Mouse (Mus musculus): ENCODE data around the gene Trpc3. TPM values are rescaled to one million over a fixed set of nuclear protein-coding genes. Genes with fewer than 3 reads are reported as not detected.
"Not testable (repeated sequence)": the region's sequence is repeated elsewhere in the genome, so short reads cannot be mapped to it uniquely, and the experiment has no call there.

The Trpc3 gene
- total RNA-seq (2021): 1 to 10 TPM; 5.9 to 6.2 TPM

DNA sequence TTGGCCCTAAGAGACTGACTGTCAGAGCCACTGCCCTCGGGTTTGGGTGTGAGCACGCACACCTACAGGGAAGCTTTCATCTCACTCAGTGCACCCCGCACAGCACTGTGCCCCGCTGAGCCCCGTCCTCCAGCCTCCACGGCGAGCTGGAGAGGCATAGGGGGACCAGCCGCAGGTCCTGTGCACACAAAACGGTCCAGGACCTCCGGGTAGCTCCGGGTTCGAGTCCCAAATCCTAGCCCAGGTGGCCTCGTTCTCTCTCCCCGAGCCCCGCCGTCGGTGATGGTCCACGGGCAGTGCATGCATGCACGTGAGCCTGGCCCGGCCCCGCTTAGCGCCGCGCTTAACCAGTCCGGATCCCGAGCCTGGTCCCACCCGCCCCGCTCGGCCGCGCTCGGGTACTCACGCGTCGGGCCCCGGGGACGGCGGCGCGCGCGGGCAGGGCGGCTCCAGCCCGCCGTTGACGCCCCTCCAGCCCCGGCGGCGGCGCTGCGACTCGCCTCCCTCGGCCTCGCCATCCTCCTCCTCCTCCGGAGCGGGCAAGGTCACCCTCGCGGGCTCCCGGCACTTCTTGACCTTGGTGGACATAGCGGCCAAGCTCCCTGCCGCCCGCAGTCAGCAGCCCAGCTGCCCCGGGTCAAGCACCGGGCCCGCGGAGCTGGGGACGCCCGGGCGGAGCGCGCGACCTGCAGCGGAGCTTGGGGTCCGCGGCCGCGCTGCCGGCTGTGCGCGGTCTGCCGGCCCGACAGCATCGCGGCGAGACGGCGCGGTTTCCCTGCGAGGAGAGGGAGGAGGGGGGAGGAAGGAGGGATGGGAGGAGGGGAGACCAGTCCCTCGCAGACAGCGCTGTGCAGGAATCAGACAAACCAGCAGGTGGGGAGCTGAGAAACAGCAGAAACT lies at the start of gene Trpc3:
TSS of gene Trpc3 (minus strand) at position 776 of the 900 bp plus-strand sequence.
- peak; percentile 9 to 14 for DNase-seq (ENCODE audit: extremely low spot score in 1 of 2, low spot score in 1 of 2)

DNA sequence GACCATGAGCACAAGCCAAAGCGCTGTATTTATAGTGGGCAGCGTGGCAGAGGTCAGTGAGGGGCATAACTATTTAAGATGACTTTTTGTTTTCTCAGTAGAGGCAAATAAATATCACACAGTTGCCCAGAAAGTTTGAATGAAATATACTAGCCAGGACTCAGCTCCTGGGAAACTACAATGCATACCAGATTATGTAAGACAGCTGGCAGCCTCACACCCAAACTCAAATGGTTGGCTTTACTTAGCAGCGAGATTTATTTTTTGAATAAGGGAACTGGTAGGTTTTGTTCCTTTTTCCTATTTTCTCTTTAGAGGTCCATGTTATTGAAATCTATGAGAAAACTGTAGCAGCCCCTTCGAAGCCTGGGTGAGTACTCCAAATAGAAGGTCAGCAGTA lies 48.1 kb upstream of the Trpc3 start:
- no peak for DNase-seq (ENCODE audit: extremely low spot score in 1 of 2, low spot score in 1 of 2)

DNA sequence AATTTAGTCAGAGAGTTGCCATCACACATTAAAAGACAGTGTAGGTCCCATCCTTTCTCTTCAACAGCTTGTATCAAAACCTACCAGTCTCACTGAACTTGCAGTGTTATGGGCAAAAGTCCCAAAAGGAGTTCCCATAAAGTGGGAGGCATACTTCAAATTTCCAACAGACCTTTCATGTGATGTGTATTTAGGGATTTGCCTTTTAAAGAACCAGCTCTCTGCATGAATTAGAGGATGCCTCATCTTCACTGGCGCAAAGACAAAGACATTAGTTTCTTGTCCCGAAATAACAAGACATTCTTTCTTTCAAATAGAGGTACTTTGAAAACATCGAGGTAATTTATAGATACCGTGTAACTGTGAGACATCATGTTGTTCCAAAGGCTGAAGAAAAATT lies 43.1 kb upstream of the Trpc3 start:
- no peak for DNase-seq (ENCODE audit: extremely low spot score in 1 of 2, low spot score in 1 of 2)

- DNase-seq (ENCODE audit: extremely low spot score in 1 of 2, low spot score in 1 of 2): no peak
Measured at GRCm38 (mm10) chr3:36726545-36726944, 36.6 kb upstream of the Trpc3 start.

- no peak for DNase-seq (ENCODE audit: extremely low spot score in 1 of 2, low spot score in 1 of 2)
Measured at GRCm38 (mm10) chr3:36721850-36722249, 31.9 kb upstream of the Trpc3 start.

DNA sequence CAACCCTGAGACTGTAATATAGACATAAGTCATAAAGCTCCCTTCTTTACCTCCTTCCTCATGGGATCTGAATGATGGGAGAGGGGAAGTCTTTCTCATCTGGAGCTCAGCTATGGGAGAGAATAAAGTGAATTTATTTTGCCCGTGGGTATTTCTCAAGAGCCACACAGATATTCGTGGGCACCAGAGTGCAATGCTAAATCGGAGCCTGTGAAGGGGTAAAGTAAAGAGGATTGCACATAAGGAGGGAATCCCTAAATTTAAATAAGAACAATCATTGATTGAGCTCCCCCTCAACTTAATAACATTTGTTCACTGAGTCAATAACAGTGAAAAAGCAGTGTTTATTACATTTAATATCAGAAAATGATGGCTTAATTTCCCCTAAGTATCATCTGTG lies 19.6 kb upstream of the Trpc3 start:
- no peak for DNase-seq (ENCODE audit: extremely low spot score in 1 of 2, low spot score in 1 of 2)

DNA sequence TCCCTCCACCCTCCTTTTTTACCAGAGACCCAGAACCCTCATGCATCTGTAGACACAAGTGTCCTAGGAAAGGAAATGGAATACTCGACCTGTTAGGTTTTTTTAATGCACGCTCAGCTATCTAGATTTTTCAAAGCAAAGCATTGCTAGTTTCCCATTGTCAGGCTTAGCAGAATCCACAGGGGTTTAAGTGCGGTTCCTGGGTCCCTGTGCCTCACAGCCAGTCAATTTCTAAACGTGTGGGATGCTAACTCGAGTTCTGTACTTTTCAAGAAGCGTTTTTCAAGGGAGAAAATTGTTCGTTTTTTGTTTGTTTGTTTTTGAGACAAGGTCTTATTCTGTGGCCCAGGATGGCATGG lies 304 bp upstream of the Trpc3 start:
- DNase-seq (ENCODE audit: extremely low spot score in 1 of 2, low spot score in 1 of 2): no peak

DNA sequence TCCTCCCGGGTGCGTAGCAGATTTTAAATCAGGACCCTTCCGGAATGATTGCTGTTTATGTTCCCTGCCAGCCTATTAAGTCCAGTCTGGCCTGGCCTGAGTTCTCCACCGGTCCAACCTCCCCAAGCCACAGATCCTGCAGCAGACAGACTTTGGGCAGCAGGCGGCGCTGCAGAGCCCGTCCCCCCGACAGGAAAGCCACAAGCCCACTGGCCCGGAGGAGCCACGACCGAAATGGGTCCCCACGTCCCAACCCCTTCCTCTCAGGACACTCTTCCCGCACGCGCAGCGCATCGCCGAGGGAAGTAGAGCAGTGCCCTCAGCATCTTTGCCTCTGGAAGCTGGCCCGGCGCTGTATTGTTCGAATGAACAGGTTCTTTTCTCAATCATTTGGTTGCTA lies 1.1 kb downstream of the Trpc3 start:
- DNase-seq (ENCODE audit: extremely low spot score in 1 of 2, low spot score in 1 of 2): peak; percentile 32 to 68

GRCm38 (mm10) chr3:36675822-36676221 lies 14.1 kb downstream of the Trpc3 start:
- no peak for DNase-seq (ENCODE audit: extremely low spot score in 1 of 2, low spot score in 1 of 2)

DNA sequence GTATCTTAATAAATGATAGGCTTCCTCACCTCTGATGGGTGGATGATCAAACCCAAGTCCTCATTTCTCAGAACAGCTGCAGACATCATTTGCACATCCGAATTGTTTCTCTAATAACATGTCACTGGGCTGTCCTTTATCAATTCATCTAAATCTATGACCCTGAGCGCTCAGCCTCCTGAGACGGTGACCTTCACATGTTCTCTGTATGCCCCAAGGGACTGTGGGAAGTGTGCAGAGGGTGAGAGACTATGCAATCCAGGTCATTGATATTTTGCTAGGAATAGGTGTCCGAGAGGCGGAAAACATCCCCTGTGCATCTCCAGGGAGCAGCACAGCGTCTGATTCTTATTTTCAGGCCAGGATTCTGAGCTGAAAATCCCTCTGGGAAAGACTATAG lies 22.2 kb downstream of the Trpc3 start:
- no peak for DNase-seq (ENCODE audit: extremely low spot score in 1 of 2, low spot score in 1 of 2)

DNA sequence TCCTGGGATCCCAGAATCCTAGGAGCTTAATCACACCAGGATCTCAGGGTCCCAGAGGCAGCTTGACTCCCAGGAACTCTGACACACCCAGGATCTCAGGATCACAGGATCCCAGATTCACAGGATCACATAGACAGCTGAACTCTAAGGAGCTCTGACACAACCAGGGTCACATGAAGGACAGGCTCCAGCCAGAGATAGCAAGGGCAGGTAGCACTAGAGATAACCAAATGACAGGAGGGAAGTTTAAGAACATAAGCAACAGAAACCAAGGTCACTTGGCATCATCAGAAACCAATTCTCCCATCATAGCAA lies 44.8 kb downstream of the Trpc3 start:
- not testable (repeated sequence) for DNase-seq (ENCODE audit: extremely low spot score in 1 of 2, low spot score in 1 of 2)

GRCm38 (mm10) chr3:36644554-36645244 lies 45.3 kb downstream of the Trpc3 start:
- no peak for DNase-seq (ENCODE audit: extremely low spot score in 1 of 2, low spot score in 1 of 2)

- DNase-seq (ENCODE audit: extremely low spot score in 1 of 2, low spot score in 1 of 2): no peak
Measured at GRCm38 (mm10) chr3:36643354-36643753, 46.6 kb downstream of the Trpc3 start.

DNA sequence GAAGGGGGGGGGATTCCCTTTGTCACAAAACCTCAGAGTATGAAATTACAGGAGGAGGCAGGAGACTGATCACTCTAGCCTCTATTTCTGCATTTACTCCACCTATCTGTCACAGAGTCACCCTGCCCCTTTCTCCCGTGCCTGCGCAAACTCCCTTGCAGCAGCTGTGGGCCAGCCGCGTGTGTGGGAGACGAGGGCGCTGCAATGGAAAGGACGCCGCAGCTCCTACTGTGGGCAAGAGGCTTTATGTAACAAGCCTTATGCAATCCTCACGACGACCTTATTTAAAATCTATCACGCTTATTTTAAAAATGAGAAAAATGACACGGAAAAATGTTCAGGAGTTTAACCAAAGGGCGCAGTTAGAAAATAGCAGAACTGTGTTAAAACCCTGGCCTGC lies 47.2 kb downstream of the Trpc3 start:
- DNase-seq (ENCODE audit: extremely low spot score in 1 of 2, low spot score in 1 of 2): no peak

- DNase-seq (ENCODE audit: extremely low spot score in 1 of 2, low spot score in 1 of 2): no peak
Measured at GRCm38 (mm10) chr3:36640787-36641186, 49.2 kb downstream of the Trpc3 start.

- DNase-seq (ENCODE audit: extremely low spot score in 1 of 2, low spot score in 1 of 2): peak; percentile 45 to 67
Measured at GRCm38 (mm10) chr3:36635449-36635848, 54.5 kb downstream of the Trpc3 start.

GRCm38 (mm10) chr3:36626803-36627202 lies 63.2 kb downstream of the Trpc3 start:
- no peak for DNase-seq (ENCODE audit: extremely low spot score in 1 of 2, low spot score in 1 of 2)

GRCm38 (mm10) chr3:36618181-36618580 lies 71.8 kb downstream of the Trpc3 start:
- no peak for DNase-seq (ENCODE audit: extremely low spot score in 1 of 2, low spot score in 1 of 2)

DNA sequence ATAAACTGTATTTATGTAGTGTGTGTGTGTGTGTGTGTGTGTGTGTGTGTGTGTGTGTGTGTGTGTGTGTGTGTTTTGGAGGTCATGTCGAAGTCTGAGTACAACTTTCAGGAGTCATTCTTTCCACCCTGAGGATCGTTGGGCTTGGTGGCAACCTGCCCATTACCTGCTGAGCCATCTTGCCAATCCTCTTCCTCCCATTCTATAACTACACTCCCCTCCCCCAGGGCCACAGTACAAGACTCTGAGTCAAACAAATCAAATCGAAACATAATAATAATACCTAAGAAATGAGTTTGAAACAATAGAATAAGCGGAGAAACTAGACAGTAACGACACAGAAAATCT lies 76.1 kb downstream of the Trpc3 start:
- no peak for DNase-seq (ENCODE audit: extremely low spot score in 1 of 2, low spot score in 1 of 2)

DNA sequence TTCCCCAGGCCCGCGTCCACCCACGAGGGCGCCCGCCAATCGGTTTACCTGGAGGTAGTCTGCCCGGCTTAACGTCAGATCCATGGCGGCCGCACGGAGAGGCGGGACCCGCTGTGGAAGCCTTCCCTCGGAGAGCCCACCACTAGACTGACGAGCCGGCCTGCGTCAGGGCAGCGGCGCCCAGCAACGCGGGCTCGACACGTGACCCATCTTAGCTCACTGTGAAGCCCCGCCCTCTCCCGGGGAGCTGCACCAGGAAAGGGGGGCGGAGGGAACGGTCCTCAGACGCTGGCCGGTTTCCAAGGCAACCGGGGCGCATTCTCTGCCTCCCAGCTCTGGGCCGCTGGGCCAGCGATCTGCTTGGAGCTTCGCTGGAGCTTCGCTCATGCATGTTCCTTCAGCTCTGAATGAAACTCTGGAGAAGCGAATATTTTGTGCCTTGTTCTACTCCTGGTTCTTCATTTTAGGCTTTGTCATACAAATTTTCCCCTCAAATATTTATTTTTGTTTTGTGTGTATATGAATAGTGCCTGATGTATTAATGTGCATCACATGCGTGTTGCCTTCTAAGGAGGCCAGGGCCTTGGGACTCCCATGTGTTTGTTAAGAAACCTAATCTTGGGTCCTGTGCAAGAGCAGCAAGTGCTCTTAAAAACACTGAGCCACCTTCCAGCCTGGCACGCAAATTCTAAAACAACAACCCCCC lies 76.6 kb downstream of the Trpc3 start, which contains the start of gene Bbs7:
TSS of gene Bbs7 (minus strand) at position 276 of the 706 bp plus-strand sequence.
- peak; percentile 81 to 85 for DNase-seq (ENCODE audit: extremely low spot score in 1 of 2, low spot score in 1 of 2)

DNA sequence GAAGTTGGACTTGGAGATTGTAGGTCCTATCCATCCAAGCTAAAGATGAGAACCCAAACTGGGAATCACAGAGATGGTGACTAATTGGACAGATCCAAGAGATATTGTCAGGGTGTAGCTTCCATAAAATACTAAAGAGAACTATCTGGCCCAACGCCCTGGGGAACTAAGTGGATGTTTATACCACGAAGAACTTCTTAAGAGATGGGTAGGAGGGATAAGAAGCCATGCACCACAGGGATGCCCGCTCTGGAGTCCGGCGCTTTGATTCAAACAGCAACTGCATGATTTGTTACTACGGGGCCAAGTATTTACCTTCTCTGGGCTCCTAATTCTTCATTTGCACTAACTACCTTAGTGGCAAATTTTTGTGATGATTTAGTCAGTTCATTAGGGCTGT lies 77.3 kb downstream of the Trpc3 start:
- no peak for DNase-seq (ENCODE audit: extremely low spot score in 1 of 2, low spot score in 1 of 2)
